Mouse (Mus musculus): Measurements from ENCODE around the gene 1700029F12Rik. TPM values are rescaled to one million over a fixed set of nuclear protein-coding genes. Genes with fewer than 3 reads are reported as not detected.
A peak's percentile ranks its signal among the peaks of the same experiment; 100 is the strongest.
"Not testable (repeated sequence)": the region's sequence is repeated elsewhere in the genome, so short reads cannot be mapped to it uniquely, and the experiment has no call there.

The 1700029F12Rik gene
- polyA plus RNA-seq, 1 experiment from 2014 or later, result not detected

GRCm38 (mm10) chr13:97066649-97067550 is 32.7 kb upstream of the 1700029F12Rik start, which contains the start of gene Fam169a:
Fam169a (plus strand) TSS chr13:97067286.
- H3K4me1 ChIP-seq (replicated peaks), result peaks cover 73% of the 10 kb centered on the region
- H3K27me3 ChIP-seq, result peaks cover 25% of the 10 kb centered on the region
- H3K27ac ChIP-seq (replicated peaks), result peak within 1 kb of the TSS; percentile 86
- H3K9ac ChIP-seq, result peak within 1 kb of the TSS; percentile 33
- peak within 1 kb of the TSS; percentile 58 for H3K4me3 ChIP-seq (replicated peaks)
- H3K36me3 ChIP-seq (replicated peaks), result no peaks in the 10 kb centered on the region
- H3K9me3 ChIP-seq (replicated peaks), result no peaks in the 10 kb centered on the region
- peak within 1 kb of the TSS; percentile 74 for H3K4me2 ChIP-seq
- whole genome bisulfite sequencing (ENCODE audit: insufficient replicate concordance), result 20% methylated on average over 15 of the region's 15 CpGs
- peak; percentile 89 for ATAC-seq (ENCODE audit: insufficient read depth)

GRCm38 (mm10) chr13:97064844-97065621 is 30.9 kb upstream of the 1700029F12Rik start:
- not testable (repeated sequence) for H3K36me3 ChIP-seq (replicated peaks); H3K9me3 ChIP-seq (replicated peaks)
- peak; percentile 30; the same call in 1 of the 2 replicates for ATAC-seq (ENCODE audit: insufficient read depth)
- H3K4me2 ChIP-seq, result peak overlapping the region; percentile 59
- WGBS (ENCODE audit: insufficient replicate concordance), result 28% methylated on average over 18 of the region's 18 CpGs
- peaks cover 70% of the 10 kb centered on the region for H3K4me1 ChIP-seq (replicated peaks)
- peak overlapping the region; percentile 68 for H3K27ac ChIP-seq (replicated peaks)
- H3K9ac ChIP-seq, result peak overlapping the region; percentile 40
- H3K4me3 ChIP-seq (replicated peaks), result peak overlapping the region; percentile 20
- H3K27me3 ChIP-seq, result peaks cover 10% of the 10 kb centered on the region

DNA sequence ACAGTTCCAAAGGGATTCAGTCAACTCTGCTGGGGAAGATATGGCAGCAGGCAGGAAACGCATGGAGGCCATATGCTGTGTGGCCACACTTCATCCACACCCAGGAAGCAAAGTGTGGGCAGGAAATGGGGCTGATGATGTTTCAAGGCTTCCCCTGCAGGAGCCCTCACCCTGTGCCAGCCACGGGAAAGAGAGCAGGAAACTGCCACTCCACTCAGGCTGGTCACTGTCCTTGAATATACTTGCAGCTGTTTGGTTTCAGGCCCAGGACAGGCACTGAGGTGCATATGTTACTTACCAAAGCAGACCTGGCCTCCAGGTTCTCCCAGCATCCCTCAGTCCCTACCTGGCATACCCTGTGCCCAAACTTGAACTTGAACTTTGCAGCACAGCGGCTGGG is 30.3 kb upstream of the 1700029F12Rik start:
- Histone ChIP-seq H3K27ac (replicated peaks) (peak overlapping the region; percentile 68), H3K4me1 (replicated peaks) (peaks cover 66% of the 10 kb centered on the region), H3K36me3 (replicated peaks) (no peaks in the 10 kb centered on the region), H3K27me3 (peaks cover 6% of the 10 kb centered on the region; the same call in 1 of the 2 replicates), H3K4me3 (replicated peaks) (peak overlapping the region; percentile 20), H3K9ac (peak overlapping the region; percentile 40), H3K9me3 (replicated peaks) (no peaks in the 10 kb centered on the region), H3K4me2 (peak overlapping the region; percentile 59)
- 35% methylated on average over 3 of the region's 3 CpGs for WGBS (ENCODE audit: insufficient replicate concordance)
- ATAC-seq (ENCODE audit: insufficient read depth), result peak; percentile 13; the same call in 1 of the 2 replicates

DNA sequence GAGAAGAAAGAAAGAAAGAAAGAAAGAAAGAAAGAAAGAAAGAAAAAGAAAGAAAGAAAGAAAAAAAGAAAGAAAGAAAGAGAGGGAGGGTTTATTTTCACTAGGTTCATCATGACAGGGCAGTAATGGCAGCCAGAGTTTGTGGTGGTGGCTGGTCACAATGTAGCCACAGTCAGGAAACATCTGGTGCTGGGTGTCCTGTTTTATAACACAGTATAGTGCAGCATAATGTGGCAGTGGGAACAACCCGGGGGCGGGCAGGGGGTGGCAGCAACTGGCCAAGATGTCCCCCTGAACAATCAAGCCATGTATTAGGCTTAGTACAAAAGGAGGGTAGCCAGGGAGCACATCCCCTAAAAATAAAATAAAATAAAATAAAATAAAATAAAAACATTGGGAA is 29.3 kb upstream of the 1700029F12Rik start:
- WGBS (ENCODE audit: insufficient replicate concordance), result 19% methylated on average over 2 of the region's 2 CpGs
- Histone ChIP-seq H3K36me3 (replicated peaks) (no peaks in the 10 kb centered on the region), H3K4me2 (no peak overlapping the region), H3K9ac (no peak overlapping the region), H3K27me3 (no peaks in the 10 kb centered on the region), H3K9me3 (replicated peaks) (no peaks in the 10 kb centered on the region), H3K4me1 (replicated peaks) (peaks cover 59% of the 10 kb centered on the region), H3K4me3 (replicated peaks) (no peak overlapping the region), H3K27ac (replicated peaks) (peak overlapping the region; percentile 68)
- ATAC-seq (ENCODE audit: insufficient read depth), result no peak

DNA sequence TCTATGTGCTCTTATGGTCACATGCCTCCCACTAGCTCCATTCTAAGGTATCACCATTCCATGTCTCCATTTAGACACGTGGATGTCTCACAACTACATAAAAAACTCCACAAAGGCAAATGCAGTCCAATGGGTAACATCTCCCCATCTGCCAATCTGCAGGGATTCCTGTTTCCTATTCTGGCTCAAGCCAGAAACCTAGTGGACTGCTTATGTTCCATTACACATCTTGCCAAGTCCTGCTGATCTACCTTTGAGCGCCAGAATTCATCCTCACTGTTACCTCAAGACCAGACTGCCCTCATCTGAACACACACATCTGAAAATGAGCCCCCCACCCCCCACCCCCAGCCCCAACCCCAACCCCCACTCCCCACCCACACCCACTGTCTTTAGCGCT is 28.0 kb upstream of the 1700029F12Rik start:
- ATAC-seq (ENCODE audit: insufficient read depth), result no peak
- peaks cover 55% of the 10 kb centered on the region for H3K4me1 ChIP-seq (replicated peaks)
- no peaks in the 10 kb centered on the region for H3K27me3 ChIP-seq
- no peak overlapping the region for H3K9ac ChIP-seq
- no peak overlapping the region for H3K27ac ChIP-seq (replicated peaks)
- no peaks in the 10 kb centered on the region for H3K36me3 ChIP-seq (replicated peaks)
- 80% methylated on average over 3 of the region's 3 CpGs for WGBS (ENCODE audit: insufficient replicate concordance)
- no peak overlapping the region for H3K4me2 ChIP-seq
- no peaks in the 10 kb centered on the region for H3K9me3 ChIP-seq (replicated peaks)
- H3K4me3 ChIP-seq (replicated peaks), result no peak overlapping the region

DNA sequence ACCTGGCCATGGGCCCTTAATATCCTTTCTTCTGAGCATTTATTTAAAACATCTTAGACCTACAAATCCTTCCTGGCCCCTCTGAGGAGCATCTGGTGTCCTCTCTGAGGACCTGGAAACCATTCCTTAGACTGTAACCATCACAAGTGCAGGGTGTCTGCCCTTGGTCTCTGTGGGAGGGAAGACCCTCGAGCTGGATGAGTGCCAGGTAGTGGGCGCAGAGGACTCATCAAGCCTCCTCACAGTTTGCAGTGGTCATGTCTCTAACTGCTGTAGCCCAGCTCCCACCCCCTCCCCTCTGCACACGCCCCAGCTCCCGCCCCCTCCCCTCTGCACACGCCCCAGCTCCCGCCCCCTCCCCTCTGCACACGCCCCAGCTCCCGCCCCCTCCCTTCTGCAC is 26.2 kb upstream of the 1700029F12Rik start:
- Histone ChIP-seq H3K4me2 (no peak overlapping the region), H3K4me3 (replicated peaks) (no peak overlapping the region), H3K9me3 (replicated peaks) (no peaks in the 10 kb centered on the region), H3K36me3 (replicated peaks) (no peaks in the 10 kb centered on the region), H3K9ac (no peak overlapping the region), H3K4me1 (replicated peaks) (peaks cover 39% of the 10 kb centered on the region), H3K27me3 (no peaks in the 10 kb centered on the region), H3K27ac (replicated peaks) (no peak overlapping the region)
- no peak for ATAC-seq (ENCODE audit: insufficient read depth)
- 62% methylated on average over 8 of the region's 8 CpGs for WGBS (ENCODE audit: insufficient replicate concordance)

- no peak for ATAC-seq (ENCODE audit: insufficient read depth)
- no peak overlapping the region for H3K27ac ChIP-seq (replicated peaks)
- no peak overlapping the region for H3K9ac ChIP-seq
- no peaks in the 10 kb centered on the region for H3K9me3 ChIP-seq (replicated peaks)
- H3K27me3 ChIP-seq, result no peaks in the 10 kb centered on the region
- 79% methylated on average over 6 of the region's 6 CpGs for WGBS (ENCODE audit: insufficient replicate concordance)
- H3K4me3 ChIP-seq (replicated peaks), result no peak overlapping the region
- H3K4me2 ChIP-seq, result no peak overlapping the region
- no peaks in the 10 kb centered on the region for H3K36me3 ChIP-seq (replicated peaks)
- H3K4me1 ChIP-seq (replicated peaks), result peaks cover 33% of the 10 kb centered on the region
These were observed 25.6 kb upstream of the 1700029F12Rik start for GRCm38 (mm10) chr13:97059746-97060145.

- H3K4me2 ChIP-seq, result no peak overlapping the region
- no peaks in the 10 kb centered on the region for H3K9me3 ChIP-seq (replicated peaks)
- H3K9ac ChIP-seq, result no peak overlapping the region
- WGBS (ENCODE audit: insufficient replicate concordance), result 51% methylated on average over 4 of the region's 4 CpGs
- peaks cover 19% of the 10 kb centered on the region for H3K4me1 ChIP-seq (replicated peaks)
- ATAC-seq (ENCODE audit: insufficient read depth), result no peak
- H3K27ac ChIP-seq (replicated peaks), result no peak overlapping the region
- H3K4me3 ChIP-seq (replicated peaks), result no peak overlapping the region
- no peaks in the 10 kb centered on the region for H3K36me3 ChIP-seq (replicated peaks)
- peaks cover 5% of the 10 kb centered on the region for H3K27me3 ChIP-seq
These were observed 23.7 kb upstream of the 1700029F12Rik start for GRCm38 (mm10) chr13:97057817-97058216.

- Histone ChIP-seq H3K27me3 (peaks cover 5% of the 10 kb centered on the region), H3K9ac (no peak overlapping the region), H3K4me3 (replicated peaks) (no peak overlapping the region), H3K36me3 (replicated peaks) (no peaks in the 10 kb centered on the region), H3K27ac (replicated peaks) (no peak overlapping the region), H3K4me1 (replicated peaks) (peaks cover 11% of the 10 kb centered on the region), H3K4me2 (no peak overlapping the region), H3K9me3 (replicated peaks) (no peaks in the 10 kb centered on the region)
- no peak for ATAC-seq (ENCODE audit: insufficient read depth)
- WGBS (ENCODE audit: insufficient replicate concordance), result 64% methylated on average over 8 of the region's 8 CpGs
These were observed 19.7 kb upstream of the 1700029F12Rik start for GRCm38 (mm10) chr13:97053844-97054243.

DNA sequence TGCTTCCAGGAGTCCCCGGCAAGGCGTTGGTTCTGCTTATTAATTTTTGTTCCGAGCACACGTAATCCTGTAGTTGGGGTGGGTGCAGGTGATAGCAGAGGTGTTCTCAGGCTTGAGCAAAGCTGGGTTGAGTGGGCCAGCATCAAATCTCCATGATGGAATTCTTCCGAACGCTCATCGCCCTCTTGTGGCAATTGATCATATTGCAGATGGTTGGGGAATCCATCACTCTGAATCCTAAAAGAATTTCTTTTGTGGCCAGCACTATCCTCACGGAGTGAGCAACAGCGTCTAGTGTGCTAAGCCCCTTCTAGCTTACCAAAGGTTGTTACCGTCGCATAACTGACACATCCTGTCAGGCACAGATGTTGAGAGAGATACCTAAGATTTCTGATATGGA is 18.5 kb upstream of the 1700029F12Rik start:
- H3K36me3 ChIP-seq (replicated peaks), result no peaks in the 10 kb centered on the region
- no peak overlapping the region for H3K4me2 ChIP-seq
- H3K9me3 ChIP-seq (replicated peaks), result no peaks in the 10 kb centered on the region
- H3K27ac ChIP-seq (replicated peaks), result no peak overlapping the region
- 12% methylated on average over 11 of the region's 11 CpGs for WGBS (ENCODE audit: insufficient replicate concordance)
- peaks cover 7% of the 10 kb centered on the region for H3K4me1 ChIP-seq (replicated peaks)
- no peak for ATAC-seq (ENCODE audit: insufficient read depth)
- no peak overlapping the region for H3K9ac ChIP-seq
- H3K27me3 ChIP-seq, result peaks cover 5% of the 10 kb centered on the region
- no peak overlapping the region for H3K4me3 ChIP-seq (replicated peaks)

DNA sequence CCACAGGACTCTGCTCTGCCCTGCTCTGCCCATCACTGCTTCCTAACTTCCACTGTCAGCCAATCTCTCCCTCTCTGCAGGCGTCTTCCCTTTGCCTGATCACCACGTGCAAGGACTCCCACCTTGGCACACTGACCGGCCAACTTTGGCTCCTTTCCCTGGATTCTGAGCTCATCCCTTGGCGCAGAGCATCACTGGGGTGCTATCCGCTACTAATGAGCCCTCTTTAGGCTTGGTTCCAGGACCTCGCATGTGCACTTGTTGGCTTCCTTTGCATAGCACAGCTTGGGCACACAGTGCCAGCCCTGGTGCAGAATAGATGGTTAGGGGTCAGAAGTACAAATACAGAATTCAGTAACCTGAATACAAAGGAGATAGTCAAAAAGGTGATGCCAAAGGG is 17.0 kb upstream of the 1700029F12Rik start:
- H3K36me3 ChIP-seq (replicated peaks), result no peaks in the 10 kb centered on the region
- WGBS (ENCODE audit: insufficient replicate concordance), result 65% methylated on average over 6 of the region's 6 CpGs
- H3K27me3 ChIP-seq, result peaks cover 5% of the 10 kb centered on the region
- ATAC-seq (ENCODE audit: insufficient read depth), result no peak
- H3K27ac ChIP-seq (replicated peaks), result no peak overlapping the region
- no peak overlapping the region for H3K9ac ChIP-seq
- H3K9me3 ChIP-seq (replicated peaks), result no peaks in the 10 kb centered on the region
- no peak overlapping the region for H3K4me2 ChIP-seq
- no peak overlapping the region for H3K4me3 ChIP-seq (replicated peaks)
- no peaks in the 10 kb centered on the region for H3K4me1 ChIP-seq (replicated peaks)
